Mouse (Mus musculus): ENCODE results near the gene Parp3. TPM values are rescaled to one million over a fixed set of nuclear protein-coding genes. Genes with fewer than 3 reads are reported as not detected.

The Parp3 gene
- 1.9 and 2.7 TPM in 2 replicates for polyA plus RNA-seq (2014; fragmentation: Nextera tagmentation; extraction: Ambion mirVana)

- Histone ChIP-seq H3K4me2 (replicated peaks; ENCODE audit: low read depth, low read length) (peak within 1 kb of the TSS; percentile 79), H3K36me3 (ENCODE audit: control insufficient read depth, insufficient read depth, low read length) (peaks cover 16% of the 10 kb centered on the region), H3K27me3 (ENCODE audit: control insufficient read depth, insufficient read depth, low read length) (no peaks in the 10 kb centered on the region), H3K4me1 (ENCODE audit: control insufficient read depth, insufficient read depth, low read length) (peaks cover 23% of the 10 kb centered on the region), H3K4me3 (ENCODE audit: low read length) (peak within 1 kb of the TSS; percentile 70), H3K27ac (ENCODE audit: low read depth, low read length) (peak within 1 kb of the TSS; percentile 67; the same call in 1 of the 2 replicates), H3K9ac (ENCODE audit: low read depth, low read length) (peak within 1 kb of the TSS; percentile 74), H3K9me3 (ENCODE audit: control insufficient read depth, low read length) (no peaks in the 10 kb centered on the region)
- ATAC-seq (ENCODE audit: low FRiP score, low TSS enrichment) = peak; percentile 97
- under 1% methylated on average over 41 of the region's 41 CpGs for WGBS
Observed at GRCm38 (mm10) chr9:106476924-106477484, at the start of gene Parp3. Gene Parp3, minus strand, starts transcription at chr9:106476949.

- no peak for ATAC-seq (ENCODE audit: low FRiP score, low TSS enrichment)
- WGBS = 81% methylated on average over 8 of the region's 8 CpGs
Observed at GRCm38 (mm10) chr9:106519909-106520308, 43.2 kb upstream of the Parp3 start.

DNA sequence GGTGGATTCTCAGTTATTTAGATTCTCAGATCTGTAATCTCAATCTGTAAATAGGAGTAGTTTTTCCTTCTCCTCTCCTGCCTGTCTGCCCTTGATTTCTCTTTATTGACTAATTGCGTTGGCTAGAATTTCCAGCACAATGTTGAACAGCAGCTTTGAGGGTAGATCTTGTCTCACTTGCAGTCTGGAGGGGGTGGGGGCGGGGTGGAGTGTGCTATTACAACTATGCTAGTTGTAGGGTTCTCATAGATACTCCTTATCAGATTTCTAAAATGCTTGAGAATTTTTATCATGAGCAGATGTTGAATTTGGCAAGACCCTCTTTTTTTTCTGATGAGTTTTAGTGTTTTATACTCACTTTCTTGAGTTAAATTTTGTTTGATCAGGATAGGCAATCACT is 42.7 kb upstream of the Parp3 start:
- H3K4me1 ChIP-seq (ENCODE audit: control insufficient read depth, insufficient read depth, low read length) = no peaks in the 10 kb centered on the region
- no peaks in the 10 kb centered on the region for H3K9me3 ChIP-seq (ENCODE audit: control insufficient read depth, low read length)
- H3K4me3 ChIP-seq (ENCODE audit: low read length) = no peak overlapping the region
- no peaks in the 10 kb centered on the region for H3K27me3 ChIP-seq (ENCODE audit: control insufficient read depth, insufficient read depth, low read length)
- no peak for ATAC-seq (ENCODE audit: low FRiP score, low TSS enrichment)
- 77% methylated on average over 2 of the region's 2 CpGs for WGBS
- H3K4me2 ChIP-seq (replicated peaks; ENCODE audit: low read depth, low read length) = no peak overlapping the region
- no peak overlapping the region for H3K27ac ChIP-seq (ENCODE audit: low read depth, low read length)
- no peak overlapping the region for H3K9ac ChIP-seq (ENCODE audit: low read depth, low read length)
- H3K36me3 ChIP-seq (ENCODE audit: control insufficient read depth, insufficient read depth, low read length) = no peaks in the 10 kb centered on the region

More at GRCm38 (mm10) chr9:106519909-106520308, 43.2 kb upstream of the Parp3 start:
- Histone ChIP-seq H3K4me3 (ENCODE audit: low read length) (no peak overlapping the region), H3K9me3 (ENCODE audit: control insufficient read depth, low read length) (no peaks in the 10 kb centered on the region), H3K4me2 (replicated peaks; ENCODE audit: low read depth, low read length) (no peak overlapping the region), H3K4me1 (ENCODE audit: control insufficient read depth, insufficient read depth, low read length) (no peaks in the 10 kb centered on the region), H3K27ac (ENCODE audit: low read depth, low read length) (no peak overlapping the region), H3K9ac (ENCODE audit: low read depth, low read length) (no peak overlapping the region), H3K27me3 (ENCODE audit: control insufficient read depth, insufficient read depth, low read length) (no peaks in the 10 kb centered on the region), H3K36me3 (ENCODE audit: control insufficient read depth, insufficient read depth, low read length) (no peaks in the 10 kb centered on the region)

- 84% methylated on average over 4 of the region's 4 CpGs for WGBS
- H3K4me3 ChIP-seq (ENCODE audit: low read length) = no peak within 1 kb of the TSS
- H3K9me3 ChIP-seq (ENCODE audit: control insufficient read depth, low read length) = no peaks in the 10 kb centered on the region
- no peak within 1 kb of the TSS for H3K4me2 ChIP-seq (replicated peaks; ENCODE audit: low read depth, low read length)
- H3K27me3 ChIP-seq (ENCODE audit: control insufficient read depth, insufficient read depth, low read length) = no peaks in the 10 kb centered on the region
- H3K36me3 ChIP-seq (ENCODE audit: control insufficient read depth, insufficient read depth, low read length) = no peaks in the 10 kb centered on the region
- H3K4me1 ChIP-seq (ENCODE audit: control insufficient read depth, insufficient read depth, low read length) = no peaks in the 10 kb centered on the region
- H3K9ac ChIP-seq (ENCODE audit: low read depth, low read length) = no peak within 1 kb of the TSS
- no peak for ATAC-seq (ENCODE audit: low FRiP score, low TSS enrichment)
- no peak within 1 kb of the TSS for H3K27ac ChIP-seq (ENCODE audit: low read depth, low read length)
Observed at GRCm38 (mm10) chr9:106514273-106514672, 37.5 kb upstream of the Parp3 start, which contains the start of gene Iqcf5. Gene Iqcf5, plus strand, starts transcription at chr9:106514573.

DNA sequence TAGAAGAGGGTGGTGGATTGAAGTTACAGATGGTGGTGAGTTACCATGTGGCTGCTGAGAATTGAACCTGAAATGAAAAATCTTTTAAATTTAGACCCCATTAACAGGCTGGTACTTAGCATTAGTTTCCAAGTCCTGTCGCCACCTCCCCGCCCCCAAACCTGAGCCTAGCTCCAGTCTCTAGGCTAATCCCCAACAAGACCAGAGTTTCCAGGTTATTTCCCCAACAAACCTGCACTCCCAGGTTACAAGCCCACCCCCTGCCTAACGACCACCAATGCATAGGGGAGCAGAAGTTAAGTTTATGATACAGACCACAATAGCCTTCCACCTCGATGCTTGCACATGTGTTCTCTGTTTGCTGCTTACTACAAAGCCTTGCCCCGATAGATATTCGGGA is 36.8 kb upstream of the Parp3 start:
- ATAC-seq (ENCODE audit: low FRiP score, low TSS enrichment) = no peak
- H3K27ac ChIP-seq (ENCODE audit: low read depth, low read length) = no peak overlapping the region
- H3K9ac ChIP-seq (ENCODE audit: low read depth, low read length) = no peak overlapping the region
- no peak overlapping the region for H3K4me3 ChIP-seq (ENCODE audit: low read length)
- no peaks in the 10 kb centered on the region for H3K9me3 ChIP-seq (ENCODE audit: control insufficient read depth, low read length)
- H3K4me2 ChIP-seq (replicated peaks; ENCODE audit: low read depth, low read length) = no peak overlapping the region
- no peaks in the 10 kb centered on the region for H3K27me3 ChIP-seq (ENCODE audit: control insufficient read depth, insufficient read depth, low read length)
- H3K4me1 ChIP-seq (ENCODE audit: control insufficient read depth, insufficient read depth, low read length) = no peaks in the 10 kb centered on the region
- H3K36me3 ChIP-seq (ENCODE audit: control insufficient read depth, insufficient read depth, low read length) = no peaks in the 10 kb centered on the region
- WGBS = 83% methylated on average over 6 of the region's 6 CpGs

GRCm38 (mm10) chr9:106512729-106513450 is 36.1 kb upstream of the Parp3 start:
- H3K9ac ChIP-seq (ENCODE audit: low read depth, low read length) = no peak overlapping the region
- H3K9me3 ChIP-seq (ENCODE audit: control insufficient read depth, low read length) = no peaks in the 10 kb centered on the region
- 56% methylated on average over 13 of the region's 13 CpGs for WGBS
- no peaks in the 10 kb centered on the region for H3K36me3 ChIP-seq (ENCODE audit: control insufficient read depth, insufficient read depth, low read length)
- H3K4me1 ChIP-seq (ENCODE audit: control insufficient read depth, insufficient read depth, low read length) = no peaks in the 10 kb centered on the region
- H3K4me2 ChIP-seq (replicated peaks; ENCODE audit: low read depth, low read length) = no peak overlapping the region
- no peak overlapping the region for H3K27ac ChIP-seq (ENCODE audit: low read depth, low read length)
- no peak overlapping the region for H3K4me3 ChIP-seq (ENCODE audit: low read length)
- ATAC-seq (ENCODE audit: low FRiP score, low TSS enrichment) = no peak
- no peaks in the 10 kb centered on the region for H3K27me3 ChIP-seq (ENCODE audit: control insufficient read depth, insufficient read depth, low read length)

- Histone ChIP-seq H3K36me3 (ENCODE audit: control insufficient read depth, insufficient read depth, low read length) (no peaks in the 10 kb centered on the region), H3K27me3 (ENCODE audit: control insufficient read depth, insufficient read depth, low read length) (no peaks in the 10 kb centered on the region), H3K27ac (ENCODE audit: low read depth, low read length) (no peak overlapping the region), H3K4me1 (ENCODE audit: control insufficient read depth, insufficient read depth, low read length) (no peaks in the 10 kb centered on the region), H3K4me3 (ENCODE audit: low read length) (no peak overlapping the region), H3K9ac (ENCODE audit: low read depth, low read length) (no peak overlapping the region), H3K4me2 (replicated peaks; ENCODE audit: low read depth, low read length) (no peak overlapping the region), H3K9me3 (ENCODE audit: control insufficient read depth, low read length) (no peaks in the 10 kb centered on the region)
- ATAC-seq (ENCODE audit: low FRiP score, low TSS enrichment) = no peak
- 94% methylated on average over 10 of the region's 10 CpGs for WGBS
Observed at GRCm38 (mm10) chr9:106509356-106509755, 32.6 kb upstream of the Parp3 start.

DNA sequence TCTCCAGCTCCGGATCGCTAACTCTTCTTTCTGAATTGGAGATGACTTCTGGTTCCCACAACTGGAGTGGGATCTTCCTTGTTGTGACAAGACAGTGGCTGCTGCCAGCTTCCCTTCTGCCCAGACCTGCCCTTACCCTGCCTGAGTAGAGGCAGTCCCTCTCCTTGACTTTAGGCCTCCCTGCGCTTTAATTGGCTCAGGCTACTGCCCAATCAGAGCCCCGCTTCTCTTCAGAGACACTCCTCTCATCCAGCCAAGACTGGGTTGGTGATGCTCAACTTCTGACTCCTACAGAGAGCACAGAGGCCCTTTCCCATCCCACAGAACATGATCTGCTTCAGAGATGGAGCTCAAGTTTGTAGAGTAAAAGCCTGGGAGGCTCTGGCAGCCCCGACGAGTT is 27.5 kb upstream of the Parp3 start:
- no peaks in the 10 kb centered on the region for H3K9me3 ChIP-seq (ENCODE audit: control insufficient read depth, low read length)
- no peak for ATAC-seq (ENCODE audit: low FRiP score, low TSS enrichment)

GRCm38 (mm10) chr9:106501846-106502245 is 25.1 kb upstream of the Parp3 start:
- Histone ChIP-seq H3K4me3 (ENCODE audit: low read length) (no peak overlapping the region), H3K4me2 (replicated peaks; ENCODE audit: low read depth, low read length) (no peak overlapping the region), H3K27me3 (ENCODE audit: control insufficient read depth, insufficient read depth, low read length) (no peaks in the 10 kb centered on the region), H3K9ac (ENCODE audit: low read depth, low read length) (no peak overlapping the region), H3K4me1 (ENCODE audit: control insufficient read depth, insufficient read depth, low read length) (no peaks in the 10 kb centered on the region), H3K9me3 (ENCODE audit: control insufficient read depth, low read length) (no peaks in the 10 kb centered on the region), H3K36me3 (ENCODE audit: control insufficient read depth, insufficient read depth, low read length) (no peaks in the 10 kb centered on the region), H3K27ac (ENCODE audit: low read depth, low read length) (no peak overlapping the region)
- WGBS = 89% methylated on average over 22 of the region's 22 CpGs
- ATAC-seq (ENCODE audit: low FRiP score, low TSS enrichment) = no peak

More for the DNA sequence above, 27.5 kb upstream of the Parp3 start:
- Histone ChIP-seq H3K9ac (ENCODE audit: low read depth, low read length) (no peak overlapping the region), H3K4me2 (replicated peaks; ENCODE audit: low read depth, low read length) (no peak overlapping the region), H3K4me3 (ENCODE audit: low read length) (no peak overlapping the region), H3K27ac (ENCODE audit: low read depth, low read length) (no peak overlapping the region), H3K36me3 (ENCODE audit: control insufficient read depth, insufficient read depth, low read length) (no peaks in the 10 kb centered on the region), H3K27me3 (ENCODE audit: control insufficient read depth, insufficient read depth, low read length) (no peaks in the 10 kb centered on the region), H3K4me1 (ENCODE audit: control insufficient read depth, insufficient read depth, low read length) (no peaks in the 10 kb centered on the region)
- 75% methylated on average over 6 of the region's 6 CpGs for WGBS
